Mouse (Mus musculus) kidney, postnatal 14 days (tissue): ENCODE measurements at regions not wholly inside any gene's neighbourhood (a gene's known extent, or its start where the extent isn't known, plus 50 kb on each side); places are given as distances from the start of the nearest gene placed in this dataset.
A peak's percentile ranks its signal among the peaks of the same experiment; 100 is the strongest.

Source experiments
- DNase-seq: peaks from one replicate; pipeline ENCODE4 v3.0.0; 2022; ENCODE audit warnings: mixed read lengths

DNA sequence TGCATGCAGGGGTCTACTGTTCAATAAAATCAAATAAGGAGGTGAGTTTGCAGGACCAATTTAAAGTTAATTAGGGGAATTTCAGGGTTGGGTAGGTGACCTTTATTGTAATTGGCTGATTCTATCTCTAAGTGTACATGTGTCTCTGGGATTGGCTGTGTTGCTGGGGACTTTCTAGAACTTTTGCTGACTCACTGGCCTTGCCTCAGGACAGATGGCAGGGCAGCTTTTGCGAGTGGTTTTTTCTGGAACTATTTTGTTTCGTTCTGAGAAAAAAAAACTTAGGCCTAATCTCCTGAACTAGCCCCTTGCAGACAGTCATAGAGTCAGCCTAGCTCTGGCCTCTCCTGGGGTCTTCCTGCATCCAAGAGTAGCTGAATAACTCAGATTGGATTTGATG, 249.3 kb upstream of the Mdga2 start:
- DNase-seq, result no peak

DNA sequence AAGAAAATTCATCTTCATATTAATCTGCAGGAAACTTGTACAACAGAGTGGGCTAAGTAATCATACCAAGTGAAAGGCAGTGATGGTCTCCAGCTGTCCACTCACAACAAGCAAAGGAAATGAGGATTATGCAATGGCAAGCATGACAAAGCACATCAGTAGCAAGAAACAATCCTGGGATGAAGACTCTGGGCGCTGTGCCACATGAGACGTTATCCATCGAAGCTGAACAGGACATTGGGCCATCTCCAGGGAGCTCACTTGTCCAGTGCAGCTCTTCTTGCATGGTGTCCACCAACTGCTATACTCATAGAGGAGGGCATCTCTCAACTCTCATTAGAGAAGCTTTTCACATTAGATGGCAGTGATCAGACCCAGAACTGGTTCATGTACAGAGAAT, 248.7 kb upstream of the Mdga2 start:
- DNase-seq, result no peak

DNA sequence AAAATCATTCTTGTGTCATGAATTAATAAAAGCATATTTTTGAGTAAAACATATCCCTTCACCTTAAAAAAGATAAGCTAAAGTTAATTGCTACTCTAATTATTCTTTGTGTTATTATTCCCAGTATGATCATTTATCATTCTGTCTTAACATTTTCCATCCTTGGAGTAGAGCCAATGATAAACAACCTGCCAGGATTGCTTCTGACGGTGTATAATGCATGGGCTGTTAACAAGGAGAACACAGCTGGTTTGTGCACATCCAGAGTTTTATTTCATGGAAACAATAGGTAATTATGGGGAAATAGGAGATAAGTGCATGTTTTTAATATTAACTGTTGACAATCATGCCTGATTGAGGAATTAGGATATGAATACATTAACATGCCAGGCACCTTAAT, 226.8 kb upstream of the Mdga2 start:
- DNase-seq, result no peak

DNA sequence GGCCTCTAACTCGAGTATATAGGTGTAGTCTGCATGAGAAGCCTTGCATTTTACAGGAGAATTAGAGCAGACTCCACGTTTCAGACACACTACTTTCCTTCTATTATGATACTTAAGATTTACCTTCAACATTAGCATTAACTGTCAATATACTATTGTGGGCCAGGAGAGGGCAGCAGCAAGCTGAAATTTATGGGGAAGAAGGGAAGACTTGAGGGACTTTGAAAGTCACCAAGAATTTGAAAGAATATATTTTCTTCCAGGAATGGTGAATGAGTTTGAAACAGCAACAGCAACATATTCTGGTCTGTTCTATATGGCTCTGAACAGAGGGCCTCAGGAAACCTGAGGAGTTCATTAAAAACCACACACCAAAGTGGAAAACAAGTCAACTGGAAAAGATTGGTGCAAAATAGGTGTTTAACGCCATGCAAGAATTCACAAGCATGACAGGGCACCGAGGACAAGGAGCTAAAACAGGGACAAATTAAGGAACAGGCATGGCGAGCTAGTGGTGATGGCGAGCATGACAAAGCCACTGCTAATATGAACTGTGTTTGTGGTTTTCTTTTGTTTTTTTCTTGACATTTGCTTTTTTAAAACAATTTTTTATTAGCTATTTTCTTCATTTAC, 208.1 kb upstream of the Mdga2 start:
- DNase-seq, result peak; percentile 5

DNA sequence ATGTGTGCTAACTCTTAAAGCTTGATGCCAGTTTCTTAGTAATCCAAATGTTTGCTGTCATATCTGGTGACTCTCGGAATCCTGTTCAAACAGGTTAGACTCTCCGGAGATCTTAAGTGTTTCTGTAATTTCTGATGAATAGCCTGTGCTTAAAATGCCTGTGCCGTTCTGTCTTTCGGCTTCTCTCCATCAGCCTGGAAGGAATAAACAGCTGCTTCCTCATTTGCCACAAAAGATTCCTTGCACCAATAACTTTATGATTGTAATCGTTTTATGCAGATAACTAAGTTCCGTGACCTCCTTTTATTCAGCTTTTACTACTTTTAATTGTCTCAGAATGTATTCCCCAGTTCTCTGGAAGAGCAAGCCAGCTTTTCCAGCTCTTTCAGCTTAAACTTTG, 204.5 kb upstream of the Mdga2 start:
- no peak for DNase-seq

DNA sequence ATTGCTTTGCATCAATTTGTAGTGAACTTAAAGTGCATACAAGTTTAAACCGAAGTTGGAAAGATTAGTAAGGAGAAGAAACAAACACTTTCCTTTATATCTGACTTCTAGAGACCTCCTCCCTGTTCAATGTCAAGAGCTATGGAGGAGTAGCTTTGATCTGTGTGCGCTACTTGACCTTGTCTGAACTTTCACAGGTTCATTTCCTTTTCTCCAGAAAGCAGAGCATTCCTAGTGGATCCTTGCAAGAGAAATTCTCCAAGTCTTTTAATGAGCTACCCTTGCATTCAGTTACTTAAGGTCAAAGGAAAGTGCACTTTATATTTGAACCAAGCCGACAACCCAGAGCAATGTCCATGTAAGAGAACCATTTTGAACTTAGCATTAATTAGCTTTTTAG, 177.2 kb upstream of the Mdga2 start:
- DNase-seq, result no peak

DNA sequence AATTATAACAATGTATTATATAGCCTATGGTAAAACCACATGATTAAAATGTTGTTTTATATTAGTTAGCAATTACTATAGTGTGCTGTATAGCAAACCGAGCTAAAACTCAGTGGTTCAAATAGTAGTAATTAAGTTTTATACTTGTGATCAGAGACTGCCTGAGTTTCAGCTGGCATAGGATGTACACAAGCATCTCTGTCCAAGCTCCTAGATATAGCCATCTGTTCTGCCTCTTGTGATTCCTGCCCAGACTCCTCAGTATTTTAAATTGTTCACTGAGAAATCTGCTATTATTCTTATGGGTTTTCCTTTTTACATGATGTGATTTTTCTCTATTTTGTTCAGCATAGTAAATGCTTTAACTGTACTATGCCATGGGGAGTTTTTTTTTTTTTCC, 152.2 kb upstream of the Mdga2 start:
- DNase-seq, result no peak

DNA sequence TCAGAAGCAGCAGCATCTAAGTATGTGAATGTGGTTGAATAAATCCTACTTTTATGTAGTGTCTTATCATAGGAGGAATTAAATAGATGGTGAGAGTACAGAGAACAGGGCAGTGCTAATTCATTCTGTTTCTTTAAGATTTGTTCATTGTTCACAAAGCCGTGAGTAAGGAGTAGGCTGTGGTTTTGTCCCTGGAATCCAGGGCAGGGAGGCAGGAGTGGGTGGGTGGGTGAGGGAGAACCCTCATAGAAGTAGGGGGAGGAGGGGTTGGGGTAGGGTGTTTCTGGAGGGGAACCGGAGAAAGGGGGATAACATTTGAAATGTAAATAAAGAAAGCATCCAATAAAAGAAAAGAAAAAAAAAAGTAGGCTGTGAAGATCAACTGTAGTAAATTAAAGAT, 126.2 kb upstream of the Mdga2 start:
- DNase-seq, result no peak

DNA sequence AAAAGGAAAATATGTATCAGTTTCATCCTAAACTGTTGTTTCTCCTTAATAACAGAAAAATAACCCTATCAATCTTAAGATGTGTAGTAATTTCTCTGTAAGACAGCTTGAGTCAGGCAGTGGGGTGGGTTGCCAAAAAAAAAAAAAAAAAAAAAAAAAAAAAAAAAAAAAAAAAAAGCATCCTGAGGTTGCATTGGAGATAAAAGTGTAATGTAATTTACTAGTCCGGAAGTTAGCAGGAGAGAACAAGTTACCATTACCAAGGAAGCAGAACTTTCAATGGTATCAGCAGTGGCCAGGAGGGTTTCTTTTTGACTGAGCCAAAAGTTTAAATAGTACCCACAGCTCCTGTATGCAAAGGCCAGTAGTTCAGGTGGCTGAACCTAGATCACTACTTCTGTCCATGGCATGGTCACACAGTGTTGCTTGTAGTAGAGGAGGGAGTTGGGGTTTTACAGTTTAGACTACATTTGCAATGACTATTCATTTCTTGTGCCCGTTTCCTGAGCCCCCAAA, 110.2 kb upstream of the Mdga2 start:
- DNase-seq, result no peak

DNA sequence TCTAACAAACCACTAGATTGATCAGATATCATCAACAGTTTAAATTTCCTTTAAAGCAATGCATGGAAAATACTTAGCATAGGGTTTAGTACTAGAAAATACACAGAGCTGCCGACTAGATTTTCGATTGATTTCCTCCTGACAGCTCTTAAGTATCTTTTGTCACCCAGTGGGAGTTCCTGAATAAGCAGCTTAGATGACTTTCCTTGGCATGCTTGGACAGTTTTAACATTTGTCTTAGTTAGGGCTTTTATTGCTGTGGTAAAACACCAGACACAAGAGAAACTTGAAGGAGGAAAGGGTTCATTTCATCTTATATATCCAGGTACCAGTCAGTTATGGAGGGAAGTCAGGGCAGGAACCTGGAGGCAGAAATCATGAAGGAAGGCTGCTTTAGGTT, 104.0 kb upstream of the Mdga2 start:
- DNase-seq, result no peak

DNA sequence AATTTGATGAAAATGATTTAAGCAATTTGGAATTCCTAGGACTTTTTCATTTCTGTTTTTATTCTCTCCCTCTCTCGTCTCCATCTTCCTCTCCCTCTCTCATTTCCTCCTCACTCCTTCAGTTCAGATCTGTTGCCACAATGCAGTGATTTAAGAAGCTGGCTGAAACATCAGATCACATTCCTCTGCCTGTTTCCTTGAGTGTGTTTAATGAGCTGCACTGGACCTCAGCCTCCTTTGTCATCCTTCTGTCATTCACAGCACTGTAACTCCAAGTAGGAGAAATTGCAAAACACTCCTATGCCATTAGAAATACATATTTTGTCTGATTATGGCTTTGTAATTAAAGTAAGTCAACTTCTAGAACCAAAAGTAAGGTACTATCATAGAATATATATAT, 103.5 kb upstream of the Mdga2 start:
- DNase-seq, result no peak

DNA sequence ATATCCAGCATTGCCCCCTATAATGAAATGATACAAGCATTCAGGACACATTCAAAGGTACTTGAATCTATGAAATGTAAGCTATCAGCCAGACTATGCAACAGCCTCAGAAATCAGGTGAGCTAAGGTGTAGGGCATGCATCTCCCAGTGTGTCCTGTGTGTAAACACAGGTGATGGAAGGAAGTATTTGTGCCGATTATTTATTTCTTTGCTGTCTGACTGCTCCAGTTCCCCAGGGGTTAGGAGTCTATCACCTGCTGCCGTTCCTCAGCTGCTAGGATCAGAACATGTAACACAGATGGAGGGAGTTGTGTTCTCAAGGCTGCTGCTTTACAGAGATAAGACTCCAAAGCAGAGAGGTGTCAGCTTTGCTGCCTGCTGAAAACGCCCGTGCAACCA, 103.0 kb upstream of the Mdga2 start:
- no peak for DNase-seq

DNA sequence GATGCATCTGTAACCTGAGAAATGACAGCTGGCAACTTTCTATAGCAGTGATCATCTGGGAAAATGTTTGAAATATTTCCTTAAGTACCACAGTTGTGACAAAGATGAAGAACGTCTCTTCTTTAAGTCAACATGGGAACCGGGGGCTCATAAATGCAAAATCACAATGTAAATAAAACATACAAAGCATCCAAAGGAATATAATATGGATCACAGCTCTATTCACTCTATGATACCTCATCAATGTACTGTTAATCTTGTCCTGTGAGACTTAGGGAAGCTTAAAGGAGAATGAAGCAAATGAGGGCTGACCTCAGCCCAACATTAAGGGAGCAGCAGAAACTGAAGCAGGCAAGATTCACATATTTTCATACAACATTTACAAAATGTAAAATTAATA, 96.3 kb upstream of the Mdga2 start:
- DNase-seq, result no peak

DNA sequence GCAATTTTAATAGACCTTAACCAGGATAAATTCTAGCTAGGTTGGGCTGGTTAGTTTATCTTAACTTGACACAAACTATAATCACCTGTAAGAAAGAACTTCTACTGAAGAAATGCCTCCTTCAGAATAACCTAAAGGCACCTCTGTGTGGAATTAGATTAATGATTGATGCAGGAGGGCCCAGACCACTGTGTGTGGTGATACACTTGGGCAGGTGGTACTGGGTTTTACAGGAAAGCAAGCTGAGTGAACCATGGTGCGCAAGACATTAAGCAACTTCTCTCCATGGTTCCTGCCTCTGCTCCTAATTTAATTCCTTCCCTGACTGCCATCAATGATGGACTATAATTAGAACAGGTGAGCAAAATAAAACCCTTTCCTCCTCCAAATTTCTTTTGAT, 77.9 kb upstream of the Mdga2 start:
- no peak for DNase-seq

DNA sequence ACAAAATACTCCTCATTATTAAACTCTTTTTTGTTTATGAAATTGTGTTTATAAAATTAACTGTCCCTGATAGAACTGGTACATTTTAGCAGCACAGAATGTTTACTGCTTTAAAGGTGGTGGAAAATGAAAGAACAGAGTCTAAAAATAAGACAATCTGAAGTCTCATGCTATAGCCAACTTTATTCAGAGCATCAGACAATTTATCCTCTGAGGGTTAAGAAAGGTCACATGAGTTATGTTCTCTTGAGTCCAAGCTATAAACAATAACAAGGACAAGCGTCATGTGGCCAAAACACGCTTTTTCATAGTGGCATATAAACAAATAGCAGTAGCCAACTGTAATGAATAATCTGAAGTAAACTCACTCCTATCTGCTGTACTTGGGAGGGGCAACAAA, 67.7 kb upstream of the Mdga2 start:
- no peak for DNase-seq

DNA sequence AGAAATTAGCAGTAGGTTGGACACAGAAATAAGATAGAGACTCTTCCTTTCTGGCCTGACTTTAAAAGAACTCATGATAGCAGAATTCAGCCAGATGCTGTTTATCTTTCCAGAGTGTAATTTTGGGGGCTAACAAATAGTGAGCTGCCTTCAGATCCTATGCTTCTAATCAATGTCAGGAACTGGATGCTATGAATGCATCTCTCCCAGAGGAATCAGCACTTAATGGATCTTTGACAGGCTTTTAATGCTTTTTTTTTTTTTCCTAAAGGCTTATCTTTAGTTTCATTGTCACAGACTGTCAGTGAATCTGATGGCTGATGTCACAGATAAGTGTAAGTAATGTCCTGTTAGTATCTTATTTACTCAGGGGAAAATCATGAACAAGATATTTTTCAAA, 50.5 kb upstream of the Mdga2 start:
- DNase-seq, result no peak

DNA sequence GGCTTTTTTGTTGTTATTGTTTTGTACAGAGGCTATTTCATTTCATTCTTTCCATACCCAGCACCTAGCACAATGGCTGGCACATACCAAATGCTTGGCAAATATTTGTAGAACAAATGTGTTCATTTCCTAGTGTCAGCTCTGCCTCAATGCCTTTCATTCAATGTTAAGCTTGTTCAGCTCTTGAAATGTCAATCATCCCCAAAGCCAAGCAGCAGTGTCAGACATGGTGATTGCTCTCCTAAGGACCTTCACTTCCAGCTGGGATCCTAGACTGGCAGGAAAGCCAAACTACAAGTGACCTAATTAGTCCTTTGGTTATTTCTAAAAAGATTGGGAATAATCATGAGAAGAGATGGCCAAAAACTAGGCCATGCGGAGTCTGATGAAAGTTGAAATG, 50.0 kb upstream of the Mdga2 start:
- DNase-seq, result no peak
